Mouse (Mus musculus): ENCODE measurements around the gene Rad17.

The Rad17 gene

DNA sequence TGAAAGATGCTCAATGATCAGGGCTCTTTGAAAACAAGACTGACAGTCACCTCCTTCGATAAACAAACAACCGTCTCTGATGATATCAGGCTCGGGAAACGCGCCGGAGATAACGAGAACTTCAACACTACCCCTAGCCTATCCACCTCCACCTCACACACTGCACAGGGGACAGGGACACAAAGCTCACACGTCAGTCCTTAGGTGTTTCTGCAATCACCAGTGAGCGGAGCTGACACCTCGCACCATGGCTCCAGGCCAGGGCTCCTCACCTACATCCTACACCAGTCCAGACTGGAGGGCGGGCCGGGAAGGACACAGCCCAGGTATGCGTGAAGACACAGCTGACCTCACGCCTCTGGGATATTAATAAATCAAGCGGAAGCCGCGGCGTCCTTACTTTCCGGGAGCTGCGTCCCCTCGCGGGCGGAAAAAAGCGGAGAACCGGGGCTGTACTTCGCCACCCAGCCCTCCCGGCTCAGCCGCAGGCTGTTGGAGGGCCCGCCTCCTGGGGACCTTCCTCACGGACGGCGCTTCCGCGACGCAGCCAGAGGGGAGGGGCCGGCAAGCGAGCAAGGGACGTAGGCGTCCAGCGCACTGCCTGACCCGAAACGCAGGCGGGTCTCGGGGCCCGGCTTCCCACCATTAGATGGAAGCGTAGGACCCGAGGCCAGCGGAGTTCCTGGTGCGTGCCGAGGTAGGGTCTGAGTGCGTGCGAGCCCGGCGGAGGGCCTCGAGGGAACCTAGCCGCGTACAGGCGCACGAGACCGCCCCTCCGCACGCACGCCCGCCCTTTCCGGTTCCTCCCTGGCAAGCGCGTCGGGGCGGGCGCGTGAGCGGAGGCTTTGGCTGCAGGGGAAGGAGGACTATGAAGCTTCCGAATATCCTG lies at the start of gene Rad17, which contains the start of gene Ak6:
Gene Rad17 (minus strand): TSS at position 502 of the 889 bp plus-strand sequence.
Gene Ak6 (plus strand): TSS at position 430 of the 889 bp plus-strand sequence.
- DNase-seq (ENCODE audit: low read depth, low spot score): peak; percentile 86

- DNase-seq (ENCODE audit: low read depth, low spot score): no peak
Measured at GRCm38 (mm10) chr13:100698866-100699265, 48.0 kb upstream of the Rad17 start.

DNA sequence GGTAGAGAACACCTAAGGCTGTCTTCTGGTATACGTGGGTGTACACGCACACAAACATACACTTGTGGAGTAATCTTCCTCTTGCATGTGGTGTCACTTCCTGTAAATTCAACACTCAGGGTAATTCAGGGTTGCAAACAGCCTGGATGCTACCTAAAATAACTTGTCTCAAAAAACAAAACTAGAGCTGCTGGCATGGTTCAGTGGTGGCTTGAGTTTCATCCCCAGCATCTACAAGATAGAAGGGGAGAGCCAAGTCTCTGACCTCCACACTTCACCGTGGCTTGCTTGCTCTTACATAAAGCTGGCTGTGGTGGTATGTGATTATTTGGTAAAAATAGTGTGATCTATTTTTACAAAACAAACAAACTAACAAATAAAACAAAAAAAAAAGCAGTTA lies 46.7 kb upstream of the Rad17 start:
- DNase-seq (ENCODE audit: low read depth, low spot score): no peak

- no peak for DNase-seq (ENCODE audit: low read depth, low spot score)
Measured at GRCm38 (mm10) chr13:100687513-100687912, 36.7 kb upstream of the Rad17 start.

DNA sequence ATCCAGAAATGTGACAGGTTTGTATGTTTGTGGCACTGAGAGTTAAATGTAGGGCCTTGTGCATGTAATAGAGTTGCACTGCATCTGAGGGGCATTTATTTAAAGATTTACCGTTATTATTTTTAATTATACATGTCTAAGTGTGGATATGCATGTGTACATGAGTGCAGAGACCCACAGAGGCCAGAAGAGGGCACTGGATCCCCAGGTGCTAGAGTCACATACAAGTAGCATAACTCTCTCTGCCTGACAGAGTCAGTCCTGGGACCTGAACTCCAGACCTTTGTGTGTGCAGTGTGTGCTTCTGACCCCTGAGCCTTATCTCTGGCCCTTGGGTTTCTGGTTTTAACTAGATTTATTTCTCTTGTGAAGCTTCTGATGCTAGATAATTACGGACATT lies 33.5 kb upstream of the Rad17 start:
- DNase-seq (ENCODE audit: low read depth, low spot score): peak; percentile 12

DNA sequence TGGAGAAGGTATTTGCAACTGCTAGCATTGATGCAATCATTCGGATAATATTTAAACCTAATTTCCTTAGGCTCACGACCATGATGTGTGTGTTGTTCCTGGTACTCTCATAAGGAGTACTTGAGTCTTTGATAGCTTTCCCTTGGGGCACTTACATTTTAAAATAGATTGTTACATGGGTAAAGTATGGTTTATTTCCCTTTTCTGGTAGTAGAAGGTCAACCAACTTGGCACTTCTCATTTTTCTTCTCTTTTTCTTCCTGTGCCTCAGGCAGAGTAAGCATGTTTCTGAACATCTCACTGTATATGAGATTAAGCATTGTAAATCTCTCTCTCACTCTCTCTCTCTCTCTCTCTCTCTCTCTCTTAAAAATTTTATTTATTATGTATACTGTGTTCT lies 32.0 kb upstream of the Rad17 start:
- no peak for DNase-seq (ENCODE audit: low read depth, low spot score)

DNA sequence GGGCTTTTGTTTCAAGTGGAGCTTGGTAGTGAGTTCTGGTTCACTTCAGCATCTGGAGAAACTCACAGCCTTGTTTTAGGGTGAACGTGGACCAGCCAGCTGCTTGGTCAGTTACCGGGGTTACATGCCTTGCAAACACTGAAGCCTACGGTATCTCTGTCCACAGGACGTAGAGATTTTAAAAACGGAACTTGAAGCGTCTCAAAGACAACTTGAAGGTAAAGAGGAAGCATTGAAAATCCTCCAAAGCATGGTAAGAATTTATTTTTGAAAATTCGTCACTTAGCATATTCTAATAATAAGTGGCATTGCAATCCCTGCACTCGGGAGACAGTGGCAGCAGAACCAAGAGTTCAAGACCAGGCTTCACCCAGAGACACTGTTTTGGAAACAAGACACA lies 30.8 kb upstream of the Rad17 start:
- DNase-seq (ENCODE audit: low read depth, low spot score): no peak

GRCm38 (mm10) chr13:100675936-100676635 lies 25.2 kb upstream of the Rad17 start:
- DNase-seq (ENCODE audit: low read depth, low spot score): no peak

DNA sequence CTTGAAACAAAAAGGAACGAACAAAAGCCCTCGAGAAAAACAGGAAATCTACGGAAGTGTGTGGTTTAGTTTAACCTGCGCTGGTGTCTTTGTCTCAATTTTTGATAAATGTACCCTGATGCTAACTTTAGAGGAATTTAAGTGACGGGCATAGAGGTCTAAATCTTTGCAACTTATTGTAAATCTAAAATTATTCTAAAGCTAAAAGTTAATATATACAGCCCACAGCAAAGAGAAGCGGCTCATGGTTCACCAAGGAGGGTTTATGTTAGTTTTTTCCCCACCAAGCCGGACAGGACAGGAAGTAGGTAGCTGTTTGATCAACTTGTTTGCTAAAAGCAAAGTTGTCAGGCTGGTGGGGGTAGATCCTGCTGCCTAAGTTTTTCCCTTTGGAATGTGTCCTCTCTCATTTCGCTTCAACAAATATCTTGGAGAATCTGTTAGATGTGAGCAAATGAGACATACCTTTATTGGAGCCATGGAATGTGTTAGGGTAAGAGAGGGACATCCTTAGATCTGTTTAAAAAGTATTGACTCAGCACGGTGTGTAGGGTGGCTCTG lies 19.4 kb upstream of the Rad17 start:
- no peak for DNase-seq (ENCODE audit: low read depth, low spot score)

DNA sequence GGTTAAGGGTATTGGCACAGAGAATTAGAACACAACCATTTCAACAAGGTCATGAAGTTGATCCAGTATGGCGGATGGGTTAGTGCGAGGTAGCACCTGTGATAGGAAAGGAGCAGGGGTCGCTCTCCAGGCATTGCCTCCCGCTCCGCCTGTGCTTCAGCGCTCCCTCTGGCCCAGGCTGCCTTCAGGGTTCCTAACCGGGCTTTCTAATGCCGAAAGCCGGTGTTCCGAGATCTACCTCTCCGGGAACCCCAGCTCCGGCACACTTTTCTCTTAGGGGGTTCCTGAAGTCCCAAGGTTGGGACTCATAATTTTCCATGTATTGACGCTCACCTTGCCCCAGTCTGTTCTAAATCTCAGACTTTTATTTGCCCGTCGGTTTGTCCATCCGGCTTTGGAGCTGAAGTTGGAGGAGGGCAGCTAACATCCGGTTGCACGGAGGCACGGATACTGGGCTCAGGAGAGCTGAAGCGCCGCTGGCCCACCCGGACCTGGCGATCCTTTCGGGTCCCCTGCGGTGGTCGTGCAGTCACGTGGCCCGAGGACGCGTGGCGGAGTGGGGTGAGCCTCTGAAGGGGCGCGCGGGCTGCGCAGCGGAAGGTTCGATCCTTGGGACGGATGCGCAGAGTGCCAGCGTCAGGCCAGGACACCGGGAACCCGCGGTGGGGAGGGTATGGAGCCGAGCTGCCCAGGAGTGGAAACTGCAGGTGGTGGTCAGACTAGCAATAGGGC lies 18.6 kb upstream of the Rad17 start, which contains the start of gene Ccdc125:
Gene Ccdc125 (plus strand): TSS at position 427 of the 732 bp plus-strand sequence.
- no peak for DNase-seq (ENCODE audit: low read depth, low spot score)

- peak; percentile 60 for DNase-seq (ENCODE audit: low read depth, low spot score)
Measured at GRCm38 (mm10) chr13:100659864-100660456, 9.1 kb upstream of the Rad17 start.

DNA sequence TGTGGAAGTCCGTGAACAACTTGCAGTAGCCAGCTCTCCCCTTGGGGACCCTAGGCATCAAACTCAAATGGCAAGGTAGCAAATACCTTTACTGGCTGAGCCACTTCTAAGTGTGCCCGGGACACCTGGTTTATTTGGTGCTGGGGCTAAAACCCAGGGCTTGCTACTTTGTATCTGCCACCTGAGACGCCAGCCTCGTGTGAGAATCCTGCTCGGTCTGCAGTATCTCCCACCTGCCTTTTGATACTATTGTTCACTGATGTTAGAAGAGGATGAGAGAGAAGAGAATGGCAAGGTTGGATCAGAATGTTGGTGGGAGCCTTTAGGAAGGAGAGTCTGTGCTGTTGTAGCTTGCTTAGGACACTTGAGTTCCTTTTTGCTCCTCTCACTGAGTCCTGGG lies 7.2 kb upstream of the Rad17 start:
- no peak for DNase-seq (ENCODE audit: low read depth, low spot score)

GRCm38 (mm10) chr13:100651439-100652186 lies 762 bp upstream of the Rad17 start, which contains the start of gene Taf9:
Gene Taf9, plus strand, starts transcription at chr13:100651579.
- no peak for DNase-seq (ENCODE audit: low read depth, low spot score)

DNA sequence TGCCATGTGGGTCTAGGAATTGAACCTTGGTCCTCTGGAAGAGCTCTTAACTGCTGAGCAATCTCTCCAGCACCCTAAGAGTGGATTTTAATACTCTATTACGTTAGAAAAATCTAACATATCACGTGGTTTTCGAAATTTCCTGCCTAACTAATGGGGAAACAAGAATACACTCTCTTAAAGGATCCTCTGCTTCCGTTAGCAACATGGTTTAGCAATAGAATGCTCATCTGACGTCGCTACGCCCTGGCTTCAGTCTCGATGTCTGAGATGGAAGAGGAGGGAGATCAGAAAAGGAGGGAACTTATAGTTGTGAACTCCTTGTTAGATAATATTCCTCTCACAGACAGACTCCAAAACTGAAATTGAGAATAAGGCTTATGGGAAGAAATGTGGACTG lies 2.6 kb downstream of the Rad17 start:
- DNase-seq (ENCODE audit: low read depth, low spot score): no peak

- DNase-seq (ENCODE audit: low read depth, low spot score): no peak
Measured at GRCm38 (mm10) chr13:100642471-100643209, 8.2 kb downstream of the Rad17 start.

DNA sequence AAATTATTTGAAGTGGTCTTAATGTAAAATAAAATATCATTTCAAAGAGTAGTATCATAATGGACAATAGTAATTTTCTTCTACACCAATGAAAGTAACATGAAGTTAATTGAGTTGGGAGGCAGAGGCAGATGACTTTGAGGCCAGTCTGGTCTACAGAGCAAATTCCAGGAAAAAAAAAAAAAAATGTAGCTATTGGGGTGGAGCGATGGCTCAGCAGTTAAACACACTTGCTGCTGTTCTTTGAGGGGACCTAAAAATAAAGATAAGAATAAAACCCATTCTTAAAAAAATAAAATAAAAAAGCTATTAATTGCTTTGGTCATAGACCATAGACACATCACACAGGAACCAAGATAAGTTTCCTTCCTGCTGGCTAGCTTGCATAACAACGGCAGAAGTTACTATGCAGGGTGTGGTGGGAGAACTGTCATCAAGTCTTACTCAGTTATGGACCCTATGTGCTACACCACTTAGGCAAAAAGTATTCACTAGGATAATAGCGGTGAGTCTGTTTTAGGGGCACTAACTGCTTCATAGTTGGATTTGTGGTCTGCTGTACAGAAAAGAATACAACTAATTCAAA lies 16.7 kb downstream of the Rad17 start:
- no peak for DNase-seq (ENCODE audit: low read depth, low spot score)

DNA sequence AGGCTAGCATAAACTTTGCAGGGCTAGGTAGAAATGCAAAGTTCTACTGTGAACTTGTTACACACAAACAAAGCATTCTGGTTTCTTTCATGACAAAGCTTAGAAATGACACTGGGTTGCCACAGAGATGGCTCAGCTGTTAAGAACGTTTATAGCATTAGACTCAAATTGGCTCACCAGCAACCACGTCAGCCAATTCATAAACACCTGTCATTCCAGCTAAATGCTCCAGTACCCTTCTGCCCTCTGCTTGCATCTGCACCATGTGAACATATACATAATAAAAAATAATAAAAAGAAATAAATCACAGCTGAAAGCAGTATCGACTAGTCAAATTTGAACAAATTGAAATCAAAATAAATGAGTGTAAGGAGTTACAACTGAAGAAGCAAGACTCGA lies 28.6 kb downstream of the Rad17 start:
- no peak for DNase-seq (ENCODE audit: low read depth, low spot score)

DNA sequence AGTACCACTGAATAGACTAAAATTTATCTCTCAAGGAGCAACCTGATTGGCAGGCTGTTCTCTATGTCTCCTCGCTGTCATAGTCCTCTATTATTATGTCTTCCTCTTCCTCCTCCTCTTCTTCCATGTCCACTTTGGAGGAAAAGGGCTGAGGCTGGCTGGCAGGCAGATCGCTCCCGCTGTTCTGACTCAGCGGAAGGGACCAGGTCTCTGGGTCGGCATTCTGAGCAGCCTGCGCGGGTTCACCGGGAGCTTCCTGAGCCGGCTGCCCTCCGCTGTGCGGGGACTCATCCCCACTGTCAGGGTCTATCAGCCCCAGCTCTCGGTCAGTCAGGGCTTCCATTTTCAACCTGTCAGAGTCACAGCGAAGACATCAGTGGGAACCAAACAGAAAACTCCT lies 33.3 kb downstream of the Rad17 start:
- no peak for DNase-seq (ENCODE audit: low read depth, low spot score)

Measured in c-Kit-negative CD71-positive TER-119-positive erythroid progenitor cells, embryonic 14.5 days (primary cell).